Mouse (Mus musculus) layer of hippocampus, adult 11-12 months (tissue): ENCODE measurements around the gene Slc19a1.

ENCODE experiments used
- DNase-seq: peaks from one replicate; pipeline ENCODE4 v3.0.0; 2022; ENCODE audit warnings: low spot score

Gene Slc19a1

GRCm38 (mm10) chr10:77095666-77096065, 63.6 kb downstream of the Slc19a1 start:
- peak; percentile 33 for DNase-seq

GRCm38 (mm10) chr10:77097006-77097889, 65.2 kb downstream of the Slc19a1 start:
- no peak for DNase-seq

- DNase-seq, result no peak
These were observed 65.8 kb downstream of the Slc19a1 start for GRCm38 (mm10) chr10:77097890-77098200.

- DNase-seq, result no peak
These were observed 66.6 kb downstream of the Slc19a1 start for GRCm38 (mm10) chr10:77098619-77099018.

- no peak for DNase-seq
These were observed 67.7 kb downstream of the Slc19a1 start for GRCm38 (mm10) chr10:77099777-77100176.

GRCm38 (mm10) chr10:77103689-77104088, 71.6 kb downstream of the Slc19a1 start:
- no peak for DNase-seq

GRCm38 (mm10) chr10:77104327-77104726, 72.3 kb downstream of the Slc19a1 start:
- no peak for DNase-seq

- DNase-seq, result no peak
These were observed 76.1 kb downstream of the Slc19a1 start for GRCm38 (mm10) chr10:77108106-77108505.

- DNase-seq, result no peak
These were observed 78.0 kb downstream of the Slc19a1 start for GRCm38 (mm10) chr10:77110010-77110409.
